Mouse (Mus musculus): Measurements from ENCODE around the gene Adam10. TPM values are rescaled to one million over a fixed set of nuclear protein-coding genes. Genes with fewer than 3 reads are reported as not detected.

Adam10 gene
- polyA plus RNA-seq, 1 experiment from 2014 or later, result 70.2 TPM

- peaks cover 2% of the 10 kb centered on the region; the same call in 1 of the 2 replicates for H3K36me3 ChIP-seq (ENCODE audit: control insufficient read depth, insufficient read depth, low read length)
- H3K9me3 ChIP-seq (replicated peaks; ENCODE audit: control insufficient read depth, low read length), result no peaks in the 10 kb centered on the region
- H3K4me2 ChIP-seq, result no peak overlapping the region
- no peak for ATAC-seq (replicated peaks; ENCODE audit: insufficient number of reproducible peaks, low FRiP score, low TSS enrichment)
- WGBS (ENCODE audit: insufficient replicate concordance), result 94% methylated on average over 1 of the region's 1 CpGs
- no peak overlapping the region for H3K4me3 ChIP-seq (ENCODE audit: low read depth, low read length)
- H3K27me3 ChIP-seq (ENCODE audit: control insufficient read depth, insufficient read depth, low read length), result no peaks in the 10 kb centered on the region
- no peak overlapping the region for H3K27ac ChIP-seq (ENCODE audit: low read depth, low read length)
- no peak overlapping the region for H3K9ac ChIP-seq (ENCODE audit: low read depth, low read length)
- no peaks in the 10 kb centered on the region for H3K4me1 ChIP-seq (ENCODE audit: control insufficient read depth, insufficient read depth, low read length)
Observed at GRCm38 (mm10) chr9:70706444-70706843, 27.6 kb downstream of the Adam10 start.

- no peak for ATAC-seq (replicated peaks; ENCODE audit: insufficient number of reproducible peaks, low FRiP score, low TSS enrichment)
- Histone ChIP-seq H3K9me3 (replicated peaks; ENCODE audit: control insufficient read depth, low read length) (no peaks in the 10 kb centered on the region), H3K9ac (ENCODE audit: low read depth, low read length) (no peak overlapping the region), H3K36me3 (ENCODE audit: control insufficient read depth, insufficient read depth, low read length) (no peaks in the 10 kb centered on the region), H3K4me1 (ENCODE audit: control insufficient read depth, insufficient read depth, low read length) (no peaks in the 10 kb centered on the region), H3K27me3 (ENCODE audit: control insufficient read depth, insufficient read depth, low read length) (no peaks in the 10 kb centered on the region), H3K4me3 (ENCODE audit: low read depth, low read length) (no peak overlapping the region), H3K27ac (ENCODE audit: low read depth, low read length) (no peak overlapping the region), H3K4me2 (no peak overlapping the region)
- WGBS (ENCODE audit: insufficient replicate concordance), result 95% methylated on average over 2 of the region's 2 CpGs
Observed at GRCm38 (mm10) chr9:70729544-70729943, 50.7 kb downstream of the Adam10 start.

GRCm38 (mm10) chr9:70731079-70731478 lies 52.3 kb downstream of the Adam10 start:
- H3K4me1 ChIP-seq (ENCODE audit: control insufficient read depth, insufficient read depth, low read length), result no peaks in the 10 kb centered on the region

GRCm38 (mm10) chr9:70733208-70733607 lies 54.4 kb downstream of the Adam10 start:
- H3K4me2 ChIP-seq, result no peak overlapping the region
- ATAC-seq (replicated peaks; ENCODE audit: insufficient number of reproducible peaks, low FRiP score, low TSS enrichment), result no peak; the same call in 1 of the 2 replicates

More at GRCm38 (mm10) chr9:70731079-70731478, 52.3 kb downstream of the Adam10 start:
- no peaks in the 10 kb centered on the region for H3K36me3 ChIP-seq (ENCODE audit: control insufficient read depth, insufficient read depth, low read length)
- no peak overlapping the region for H3K27ac ChIP-seq (ENCODE audit: low read depth, low read length)
- H3K9ac ChIP-seq (ENCODE audit: low read depth, low read length), result no peak overlapping the region
- H3K4me3 ChIP-seq (ENCODE audit: low read depth, low read length), result no peak overlapping the region
- H3K27me3 ChIP-seq (ENCODE audit: control insufficient read depth, insufficient read depth, low read length), result no peaks in the 10 kb centered on the region
- no peak for ATAC-seq (replicated peaks; ENCODE audit: insufficient number of reproducible peaks, low FRiP score, low TSS enrichment)
- no peaks in the 10 kb centered on the region for H3K9me3 ChIP-seq (replicated peaks; ENCODE audit: control insufficient read depth, low read length)
- H3K4me2 ChIP-seq, result no peak overlapping the region

GRCm38 (mm10) chr9:70739998-70740397 lies 61.2 kb downstream of the Adam10 start:
- no peaks in the 10 kb centered on the region for H3K36me3 ChIP-seq (ENCODE audit: control insufficient read depth, insufficient read depth, low read length)
- 91% methylated on average over 5 of the region's 5 CpGs for WGBS (ENCODE audit: insufficient replicate concordance)

More at GRCm38 (mm10) chr9:70733208-70733607, 54.4 kb downstream of the Adam10 start:
- Histone ChIP-seq H3K4me3 (ENCODE audit: low read depth, low read length) (no peak overlapping the region), H3K9ac (ENCODE audit: low read depth, low read length) (no peak overlapping the region), H3K4me1 (ENCODE audit: control insufficient read depth, insufficient read depth, low read length) (no peaks in the 10 kb centered on the region), H3K36me3 (ENCODE audit: control insufficient read depth, insufficient read depth, low read length) (no peaks in the 10 kb centered on the region), H3K27me3 (ENCODE audit: control insufficient read depth, insufficient read depth, low read length) (no peaks in the 10 kb centered on the region), H3K27ac (ENCODE audit: low read depth, low read length) (no peak overlapping the region), H3K9me3 (replicated peaks; ENCODE audit: control insufficient read depth, low read length) (no peaks in the 10 kb centered on the region)
- 78% methylated on average over 2 of the region's 2 CpGs for WGBS (ENCODE audit: insufficient replicate concordance)

GRCm38 (mm10) chr9:70751504-70752222 lies 72.9 kb downstream of the Adam10 start:
- no peaks in the 10 kb centered on the region for H3K9me3 ChIP-seq (replicated peaks; ENCODE audit: control insufficient read depth, low read length)
- H3K36me3 ChIP-seq (ENCODE audit: control insufficient read depth, insufficient read depth, low read length), result peaks cover 7% of the 10 kb centered on the region
- ATAC-seq (replicated peaks; ENCODE audit: insufficient number of reproducible peaks, low FRiP score, low TSS enrichment), result no peak
- H3K4me3 ChIP-seq (ENCODE audit: low read depth, low read length), result no peak overlapping the region
- WGBS (ENCODE audit: insufficient replicate concordance), result 77% methylated on average over 3 of the region's 3 CpGs
- no peak overlapping the region for H3K27ac ChIP-seq (ENCODE audit: low read depth, low read length)
- H3K4me1 ChIP-seq (ENCODE audit: control insufficient read depth, insufficient read depth, low read length), result no peaks in the 10 kb centered on the region
- no peak overlapping the region for H3K9ac ChIP-seq (ENCODE audit: low read depth, low read length)
- H3K27me3 ChIP-seq (ENCODE audit: control insufficient read depth, insufficient read depth, low read length), result no peaks in the 10 kb centered on the region
- H3K4me2 ChIP-seq, result no peak overlapping the region

More at GRCm38 (mm10) chr9:70739998-70740397, 61.2 kb downstream of the Adam10 start:
- Histone ChIP-seq H3K4me3 (ENCODE audit: low read depth, low read length) (no peak overlapping the region), H3K9ac (ENCODE audit: low read depth, low read length) (no peak overlapping the region), H3K9me3 (replicated peaks; ENCODE audit: control insufficient read depth, low read length) (no peaks in the 10 kb centered on the region), H3K4me2 (no peak overlapping the region), H3K4me1 (ENCODE audit: control insufficient read depth, insufficient read depth, low read length) (no peaks in the 10 kb centered on the region), H3K27me3 (ENCODE audit: control insufficient read depth, insufficient read depth, low read length) (no peaks in the 10 kb centered on the region), H3K27ac (ENCODE audit: low read depth, low read length) (no peak overlapping the region)
- no peak for ATAC-seq (replicated peaks; ENCODE audit: insufficient number of reproducible peaks, low FRiP score, low TSS enrichment)

- Histone ChIP-seq H3K4me3 (ENCODE audit: low read depth, low read length) (no peak overlapping the region), H3K36me3 (ENCODE audit: control insufficient read depth, insufficient read depth, low read length) (peaks cover 15% of the 10 kb centered on the region), H3K9me3 (replicated peaks; ENCODE audit: control insufficient read depth, low read length) (no peaks in the 10 kb centered on the region), H3K9ac (ENCODE audit: low read depth, low read length) (no peak overlapping the region), H3K4me2 (no peak overlapping the region), H3K27ac (ENCODE audit: low read depth, low read length) (no peak overlapping the region), H3K4me1 (ENCODE audit: control insufficient read depth, insufficient read depth, low read length) (no peaks in the 10 kb centered on the region), H3K27me3 (ENCODE audit: control insufficient read depth, insufficient read depth, low read length) (no peaks in the 10 kb centered on the region)
- no peak for ATAC-seq (replicated peaks; ENCODE audit: insufficient number of reproducible peaks, low FRiP score, low TSS enrichment)
- 89% methylated on average over 5 of the region's 5 CpGs for WGBS (ENCODE audit: insufficient replicate concordance)
Observed at GRCm38 (mm10) chr9:70760974-70761373, 82.2 kb downstream of the Adam10 start.

GRCm38 (mm10) chr9:70775517-70775916 lies 96.7 kb downstream of the Adam10 start:
- Histone ChIP-seq H3K4me3 (ENCODE audit: low read depth, low read length) (no peak overlapping the region), H3K36me3 (ENCODE audit: control insufficient read depth, insufficient read depth, low read length) (no peaks in the 10 kb centered on the region; the same call in 1 of the 2 replicates), H3K9ac (ENCODE audit: low read depth, low read length) (no peak overlapping the region), H3K27me3 (ENCODE audit: control insufficient read depth, insufficient read depth, low read length) (no peaks in the 10 kb centered on the region), H3K27ac (ENCODE audit: low read depth, low read length) (no peak overlapping the region), H3K4me1 (ENCODE audit: control insufficient read depth, insufficient read depth, low read length) (peaks cover 4% of the 10 kb centered on the region; the same call in 1 of the 2 replicates), H3K9me3 (replicated peaks; ENCODE audit: control insufficient read depth, low read length) (no peaks in the 10 kb centered on the region), H3K4me2 (no peak overlapping the region)
- WGBS (ENCODE audit: insufficient replicate concordance), result 87% methylated on average over 2 of the region's 2 CpGs
- no peak for ATAC-seq (replicated peaks; ENCODE audit: insufficient number of reproducible peaks, low FRiP score, low TSS enrichment)

- H3K9ac ChIP-seq (ENCODE audit: low read depth, low read length), result no peak overlapping the region
- H3K4me1 ChIP-seq (ENCODE audit: control insufficient read depth, insufficient read depth, low read length), result peaks cover 3% of the 10 kb centered on the region; the same call in 1 of the 2 replicates
- no peaks in the 10 kb centered on the region for H3K9me3 ChIP-seq (replicated peaks; ENCODE audit: control insufficient read depth, low read length)
- no peak for ATAC-seq (replicated peaks; ENCODE audit: insufficient number of reproducible peaks, low FRiP score, low TSS enrichment)
- 86% methylated on average over 3 of the region's 3 CpGs for WGBS (ENCODE audit: insufficient replicate concordance)
- H3K4me2 ChIP-seq, result no peak overlapping the region
- H3K27ac ChIP-seq (ENCODE audit: low read depth, low read length), result no peak overlapping the region
- H3K36me3 ChIP-seq (ENCODE audit: control insufficient read depth, insufficient read depth, low read length), result no peaks in the 10 kb centered on the region; the same call in 1 of the 2 replicates
- no peak overlapping the region for H3K4me3 ChIP-seq (ENCODE audit: low read depth, low read length)
- no peaks in the 10 kb centered on the region for H3K27me3 ChIP-seq (ENCODE audit: control insufficient read depth, insufficient read depth, low read length)
Observed at GRCm38 (mm10) chr9:70782191-70782590, 103.4 kb downstream of the Adam10 start.
